Mouse (Mus musculus) embryonic stem cell, embryonic (primary cell): ENCODE results near the gene Gm5426.

Experiments
- CTCF ChIA-PET, 4 experiments: fragments of 300-600 bp in 2 of 4; fragments of 350-600 bp in 2 of 4; sonication (Branson Sonifier 250); formaldehyde crosslinking; loops; one replicate each; lab custom pipeline; 2022; ENCODE audit warnings: inconsistent platforms in 2 of 4; lab: Charles Lee
- POLR2A ChIA-PET, 4 experiments: fragments of 300-600 bp in 2 of 4; fragments of 350-600 bp in 2 of 4; sonication (Branson Sonifier 250); formaldehyde crosslinking; loops; one replicate each; lab custom pipeline; 2022; ENCODE audit warnings: antibody characterized with exemption in 4 of 4, inconsistent platforms in 1 of 4; lab: Charles Lee

Gene Gm5426

GRCm38 (mm10) chr10:96176916-96177315, 40.5 kb downstream of the Gm5426 start:
- CTCF ChIA-PET = interaction anchor here in 1 of 4 experiments (0.7 kb wide), 1 partner anchor 621 kb away, joined by 4 read pairs; no protein-coding TSS in a partner anchor
- POLR2A ChIA-PET = interaction anchor here in 1 of 4 experiments (1.2 kb wide), 1 partner anchor 440 kb away, joined by 4 read pairs; the partner anchor contains the start of gene Btg1

GRCm38 (mm10) chr10:96180554-96181397, 44.4 kb downstream of the Gm5426 start:
- POLR2A ChIA-PET = interaction anchor here in 1 of 4 experiments (0.6 kb wide), 1 partner anchor 958 kb away, joined by 3 read pairs; no protein-coding TSS in a partner anchor
- CTCF ChIA-PET = no interaction called here

GRCm38 (mm10) chr10:96181398-96181790, 45.0 kb downstream of the Gm5426 start:
- ChIA-PET POLR2A (interaction anchor here in 1 of 4 experiments (0.6 kb wide), 1 partner anchor 958 kb away, joined by 3 read pairs; no protein-coding TSS in a partner anchor), CTCF (no interaction called here)

GRCm38 (mm10) chr10:96181883-96182628, 45.7 kb downstream of the Gm5426 start:
- CTCF ChIA-PET = no interaction called here
- POLR2A ChIA-PET = no interaction called here

- ChIA-PET POLR2A (interaction anchor here in 2 of 4 experiments (1.6 to 1.7 kb wide), 2 partner anchors 431 to 432 kb away, joined by 4 to 9 read pairs; partner anchors contain the start of gene Btg1 (in 2 of the 2)), CTCF (no interaction called here)
Observed at GRCm38 (mm10) chr10:96185026-96185425, 48.6 kb downstream of the Gm5426 start.

- POLR2A ChIA-PET = interaction anchor here in 3 of 4 experiments (0.6 to 1.6 kb wide), 5 partner anchors 94 to 536 kb away, joined by 3 to 9 read pairs (median 4); partner anchors contain the start of gene Btg1 (in 1 of the 3)
Observed at GRCm38 (mm10) chr10:96185601-96186000, 49.2 kb downstream of the Gm5426 start.

More at GRCm38 (mm10) chr10:96185601-96186000, 49.2 kb downstream of the Gm5426 start:
- CTCF ChIA-PET = interaction anchor here in 1 of 4 experiments (0.8 kb wide), 1 partner anchor 106 kb away, joined by 6 read pairs; no protein-coding TSS in a partner anchor
